Mouse (Mus musculus) heart, postnatal 0 days (tissue): ENCODE results near the gene Aldob. TPM values are rescaled to one million over a fixed set of nuclear protein-coding genes. Genes with fewer than 3 reads are reported as not detected.

Experiments
- ATAC-seq: fragments of 200-750 bp; cut with Nextera tagmentation; 2 replicates; pipeline ENCODE4 v1.8.0; 2017; ENCODE audit warnings: low read depth, moderate number of reproducible peaks, moderate library complexity; ENCODE audit not compliant: insufficient read depth
- DNase-seq: peaks from one replicate; pipeline ENCODE4 v3.0.0-alpha.2; 2016; ENCODE audit warnings: low spot score
- H3K27ac ChIP-seq: fragments of 300-500 bp; sonication (generic); 2 replicates; pipeline ENCODE4 v1.5.1; 2014; ENCODE audit warnings: low read depth, mild to moderate bottlenecking
- H3K27me3 ChIP-seq: fragments of 300-500 bp; sonication (generic); 2 replicates; pipeline ENCODE4 v1.6.1; 2014; ENCODE audit warnings: low read length, mixed read lengths; ENCODE audit not compliant: control insufficient read depth, insufficient read depth
- H3K36me3 ChIP-seq: fragments of 300-500 bp; sonication (generic); replicated peaks from 2 replicates; pipeline ENCODE4 v1.6.1; 2014; ENCODE audit warnings: low read length, mixed read lengths; ENCODE audit not compliant: control insufficient read depth, insufficient read depth
- H3K4me1 ChIP-seq: fragments of 300-500 bp; sonication (generic); 2 replicates; pipeline ENCODE4 v1.6.1; 2014; ENCODE audit warnings: antibody characterized with exemption; ENCODE audit not compliant: control insufficient read depth, insufficient read depth
- H3K4me2 ChIP-seq: fragments of 300-500 bp; sonication (generic); 2 replicates; pipeline ENCODE4 v1.6.1; 2014; ENCODE audit warnings: low read depth, mild to moderate bottlenecking, low read length, moderate library complexity
- H3K4me3 ChIP-seq: fragments of 300-500 bp; sonication (generic); 2 replicates; pipeline ENCODE4 v1.5.1; 2014; ENCODE audit warnings: low read depth, low read length
- H3K9ac ChIP-seq: fragments of 300-500 bp; sonication (generic); replicated peaks from 2 replicates; pipeline ENCODE4 v1.6.1; 2014; ENCODE audit warnings: low read depth, low read length, mixed read lengths
- H3K9me3 ChIP-seq: fragments of 300-500 bp; sonication (generic); replicated peaks from 2 replicates; pipeline ENCODE4 v1.6.1; 2016; ENCODE audit warnings: low read length; ENCODE audit not compliant: control insufficient read depth
- CTCF ChIP-seq: IDR thresholded peaks from 2 replicates; pipeline ENCODE4 v1.5.1; 2016; ENCODE audit warnings: antibody characterized with exemption, control low read depth, low read depth
- EP300 ChIP-seq: IDR thresholded peaks from 2 replicates; pipeline ENCODE4 v1.6.1; 2016; ENCODE audit warnings: antibody characterized with exemption, low read depth
- WGBS: fragments of 180-500 bp; shearing (Covaris S2); extraction: QIAGEN DNeasy Blood & Tissue Kit; methylation state at CpG from one replicate; pipeline ENCODE4 v1.1.7; 2014; 5-methylcytosine and 5-hydroxymethylcytosine counted together
- polyA plus RNA-seq: library from polyadenylated mRNA; unstranded; fragments of >200 nt; fragmentation: Nextera tagmentation; extraction: Ambion mirVana; gene quantifications from 2 replicates; pipeline ENCODE4 v1.2.1, GENCODE M21; 2015
- total RNA-seq: library from RNA; depleted of rRNA; stranded (reverse); fragments of >200 nt; gene quantifications from 2 replicates; pipeline ENCODE4 v1.2.3, GENCODE M21; 2014; ENCODE audit warnings: low replicate concordance; rRNA removed

Gene Aldob
- total RNA-seq (0.27 and 2.3 TPM in 2 replicates), polyA plus RNA-seq (0.12 and 0.22 TPM in 2 replicates)

- Histone ChIP-seq H3K36me3 (no peaks in the 10 kb centered on the region), H3K4me1 (no peaks in the 10 kb centered on the region), H3K4me2 (no peak within 1 kb of the TSS), H3K27ac (no peak within 1 kb of the TSS), H3K4me3 (no peak within 1 kb of the TSS), H3K9me3 (no peaks in the 10 kb centered on the region), H3K27me3 (no peaks in the 10 kb centered on the region), H3K9ac (no peak within 1 kb of the TSS)
- TF ChIP-seq CTCF (no peak), EP300 (no peak)
- ATAC-seq (no peak), DNase-seq (no peak)
- WGBS, result 25% methylated on average over 3 of the region's 3 CpGs
Measured at GRCm38 (mm10) chr4:49549383-49549782, at the start of gene Aldob. Gene Aldob, minus strand, starts transcription at chr4:49549546.

- Histone ChIP-seq H3K4me2 (peak within 1 kb of the TSS; percentile 87), H3K9me3 (no peaks in the 10 kb centered on the region), H3K36me3 (no peaks in the 10 kb centered on the region), H3K27ac (peak within 1 kb of the TSS; percentile 91), H3K4me3 (peak within 1 kb of the TSS; percentile 96), H3K27me3 (no peaks in the 10 kb centered on the region), H3K9ac (peak within 1 kb of the TSS; percentile 96), H3K4me1 (peaks cover 4% of the 10 kb centered on the region; the same call in 1 of the 2 replicates)
- DNase-seq, result peak; percentile 60
- no peak for TF ChIP-seq CTCF
- TF ChIP-seq EP300, result no peak
- 0% methylated on average over 75 of the region's 77 CpGs for WGBS
- ATAC-seq, result peak; percentile 91
Measured at GRCm38 (mm10) chr4:49597183-49598100, 48.1 kb upstream of the Aldob start, which contains the start of gene Tmem246. Gene Tmem246, minus strand, starts transcription at chr4:49597876.

GRCm38 (mm10) chr4:49596846-49597182 lies 47.5 kb upstream of the Aldob start:
- Histone ChIP-seq H3K36me3 (no peaks in the 10 kb centered on the region), H3K27me3 (no peaks in the 10 kb centered on the region), H3K4me1 (peaks cover 4% of the 10 kb centered on the region; the same call in 1 of the 2 replicates), H3K4me2 (peak overlapping the region; percentile 87), H3K9ac (peak overlapping the region; percentile 96), H3K9me3 (no peaks in the 10 kb centered on the region), H3K4me3 (peak overlapping the region; percentile 96), H3K27ac (peak overlapping the region; percentile 91)
- no peak for TF ChIP-seq EP300
- no peak for TF ChIP-seq CTCF
- no peak for DNase-seq
- no peak for ATAC-seq
- under 1% methylated on average over 20 of the region's 20 CpGs for WGBS

- Histone ChIP-seq H3K4me2 (no peak overlapping the region), H3K4me3 (no peak overlapping the region), H3K4me1 (peaks cover 16% of the 10 kb centered on the region), H3K9ac (no peak overlapping the region), H3K36me3 (peaks cover 7% of the 10 kb centered on the region; the same call in 1 of the 2 replicates), H3K9me3 (no peaks in the 10 kb centered on the region), H3K27me3 (no peaks in the 10 kb centered on the region), H3K27ac (no peak overlapping the region)
- DNase-seq, result no peak
- TF ChIP-seq CTCF (no peak), EP300 (no peak)
- ATAC-seq, result no peak
- WGBS, result 81% methylated on average over 2 of the region's 2 CpGs
Measured at GRCm38 (mm10) chr4:49590152-49590551, 40.8 kb upstream of the Aldob start.

GRCm38 (mm10) chr4:49586811-49587210 lies 37.5 kb upstream of the Aldob start:
- Histone ChIP-seq H3K36me3 (peaks cover 7% of the 10 kb centered on the region; the same call in 1 of the 2 replicates), H3K27ac (0 out of 2 replicates have a peak overlapping the region, but pooled peaks have one; percentile 88), H3K4me3 (no peak overlapping the region), H3K4me2 (no peak overlapping the region), H3K27me3 (no peaks in the 10 kb centered on the region), H3K9me3 (no peaks in the 10 kb centered on the region), H3K4me1 (peaks cover 35% of the 10 kb centered on the region), H3K9ac (no peak overlapping the region)
- 86% methylated on average over 10 of the region's 10 CpGs for WGBS
- ATAC-seq, result no peak
- no peak for TF ChIP-seq EP300
- TF ChIP-seq CTCF, result no peak
- no peak for DNase-seq
